Mouse (Mus musculus) MEL (cell line): ENCODE results near the gene Oxct1. TPM values are rescaled to one million over a fixed set of nuclear protein-coding genes. Genes with fewer than 3 reads are reported as not detected.

Experiments
- DNase-seq: peaks from one replicate; pipeline ENCODE4 v3.0.0; 2011; ENCODE audit warnings: low read depth, low spot score
- H3K27ac ChIP-seq: 2 replicates; pipeline ENCODE4 v1.5.1; 2012; ENCODE audit warnings: low read depth, mild to moderate bottlenecking, control low read depth, low read length, moderate library complexity; ENCODE audit not compliant: control insufficient read depth
- H3K27me3 ChIP-seq, 2 experiments: fragments of 150-350 bp in 1 of 2; sonication (generic) in 1 of 2; 2 replicates each; pipeline ENCODE4 v1.6.1; 2012; ENCODE audit warnings: low read length in 2 of 2, mild to moderate bottlenecking in 2 of 2, improper control_type of control experiment in 1 of 2, moderate library complexity in 1 of 2; ENCODE audit not compliant: insufficient read depth in 2 of 2, control insufficient read depth in 1 of 2
- H3K36me3 ChIP-seq, 2 experiments: 2 replicates each; pipeline ENCODE4 v1.6.1; 2012 to 2014; ENCODE audit warnings: low read length in 2 of 2, improper control_type of control experiment in 1 of 2, inconsistent platforms in 1 of 2, mild to moderate bottlenecking in 1 of 2; ENCODE audit not compliant: insufficient read depth in 2 of 2, control insufficient read depth in 1 of 2
- H3K4me1 ChIP-seq, 2 experiments: fragments of 150-350 bp in 1 of 2; sonication (generic) in 1 of 2; 2 replicates each; pipeline ENCODE4 v1.6.1; 2012; ENCODE audit warnings: low read length in 2 of 2, improper control_type of control experiment in 1 of 2, mild to moderate bottlenecking in 1 of 2; ENCODE audit not compliant: insufficient read depth in 2 of 2, control insufficient read depth in 1 of 2
- H3K4me3 ChIP-seq, 2 experiments: fragments of 150-350 bp in 1 of 2; sonication (generic) in 1 of 2; 2 replicates each; pipeline ENCODE4 v1.5.1; 2012; ENCODE audit warnings: low read depth in 2 of 2, low read length in 2 of 2, mild to moderate bottlenecking in 2 of 2, moderate library complexity in 2 of 2, control low read depth in 1 of 2, improper control_type of control experiment in 1 of 2; ENCODE audit not compliant: control insufficient read depth in 1 of 2, insufficient read depth in 1 of 2
- H3K79me2 ChIP-seq: 2 replicates; pipeline ENCODE4 v1.6.1; 2012; ENCODE audit warnings: mild to moderate bottlenecking, low read length, moderate library complexity; ENCODE audit not compliant: control insufficient read depth, poor library complexity, insufficient read depth
- H3K9ac ChIP-seq: 2 replicates; pipeline ENCODE4 v1.6.1; 2012; ENCODE audit warnings: low read depth, mild to moderate bottlenecking, control low read depth, low read length, moderate library complexity; ENCODE audit not compliant: control insufficient read depth, poor library complexity, severe bottlenecking
- H3K9me3 ChIP-seq: fragments of 150-350 bp; sonication (generic); replicated peaks from 2 replicates; pipeline ENCODE4 v1.6.1; 2012; ENCODE audit warnings: mild to moderate bottlenecking, low read length, improper control_type of control experiment, moderate library complexity; ENCODE audit not compliant: insufficient read depth
- BHLHE40 ChIP-seq: IDR thresholded peaks from 2 replicates; pipeline ENCODE4 v1.6.1; 2012; ENCODE audit warnings: low read depth, mild to moderate bottlenecking, inconsistent platforms, low read length, improper control_type of control experiment, borderline replicate concordance
- CHD1 ChIP-seq: IDR thresholded peaks from 2 replicates; pipeline ENCODE4 v1.6.1; 2012; ENCODE audit warnings: low read depth, mild to moderate bottlenecking, inconsistent platforms, low read length, improper control_type of control experiment
- CTCF ChIP-seq, 3 experiments: IDR thresholded peaks in 2 of 3; conservative IDR thresholded peaks in 1 of 3; 2 replicates each; pipeline ENCODE4 v1.5.1; 2011 to 2012; ENCODE audit warnings: low read length in 3 of 3, low read depth in 2 of 3, mild to moderate bottlenecking in 2 of 3, improper control_type of control experiment in 1 of 3, inconsistent platforms in 1 of 3, mixed read lengths in 1 of 3, moderate library complexity in 1 of 3; ENCODE audit not compliant: control insufficient read depth in 1 of 3, insufficient read depth in 1 of 3, poor library complexity in 1 of 3, severe bottlenecking in 1 of 3
- E2F4 ChIP-seq: IDR thresholded peaks from 2 replicates; pipeline ENCODE4 v1.6.1; 2011; ENCODE audit warnings: low read depth, low read length, improper control_type of control experiment, borderline replicate concordance
- ELF1 ChIP-seq: IDR thresholded peaks from 2 replicates; pipeline ENCODE4 v1.6.1; 2014; ENCODE audit warnings: low read depth, mild to moderate bottlenecking, inconsistent platforms, low read length, improper control_type of control experiment, moderate library complexity
- EP300 ChIP-seq, 2 experiments: IDR thresholded peaks; 2 replicates each; pipeline ENCODE4 v1.6.1; 2011; ENCODE audit warnings: improper control_type of control experiment in 2 of 2, low read length in 2 of 2, low read depth in 1 of 2, mild to moderate bottlenecking in 1 of 2
- ETS1 ChIP-seq: IDR thresholded peaks from 2 replicates; pipeline ENCODE4 v1.6.1; 2012; ENCODE audit warnings: low read depth, mild to moderate bottlenecking, inconsistent platforms, low read length, improper control_type of control experiment, moderate library complexity
- JUND ChIP-seq: IDR thresholded peaks from 2 replicates; pipeline ENCODE4 v1.6.1; 2011; ENCODE audit warnings: low read depth, mild to moderate bottlenecking, improper control_type of control experiment, low read length
- KAT2A ChIP-seq: conservative IDR thresholded peaks from 2 replicates; pipeline ENCODE4 v1.6.1; 2012; ENCODE audit warnings: low read depth, low read length, improper control_type of control experiment, inconsistent platforms
- MAFK ChIP-seq: IDR thresholded peaks from 2 replicates; pipeline ENCODE4 v1.6.1; 2011; ENCODE audit warnings: low read depth, mild to moderate bottlenecking, low read length, improper control_type of control experiment, borderline replicate concordance
- MAZ ChIP-seq: IDR thresholded peaks from 2 replicates; pipeline ENCODE4 v1.6.1; 2012; ENCODE audit warnings: low read depth, mild to moderate bottlenecking, inconsistent platforms, low read length, improper control_type of control experiment
- MEF2A ChIP-seq: IDR thresholded peaks from 2 replicates; pipeline ENCODE4 v1.6.1; 2014; ENCODE audit warnings: low read depth, mild to moderate bottlenecking, inconsistent platforms, low read length, improper control_type of control experiment; ENCODE audit not compliant: poor library complexity, insufficient replicate concordance, severe bottlenecking; ENCODE audit errors: extremely low read depth
- MYC ChIP-seq: IDR thresholded peaks from 2 replicates; pipeline ENCODE4 v1.6.1; 2011; ENCODE audit warnings: low read depth, mild to moderate bottlenecking, low read length, improper control_type of control experiment, moderate library complexity
- NELFE ChIP-seq: IDR thresholded peaks from 2 replicates; pipeline ENCODE4 v1.6.1; 2011; ENCODE audit warnings: low read depth, low read length, improper control_type of control experiment
- NRF1 ChIP-seq: IDR thresholded peaks from 2 replicates; pipeline ENCODE4 v1.6.1; 2014; ENCODE audit warnings: low read depth, mild to moderate bottlenecking, inconsistent platforms, low read length, improper control_type of control experiment, moderate library complexity; ENCODE audit not compliant: poor library complexity, insufficient read depth, severe bottlenecking
- POLR2A ChIP-seq, 2 experiments: IDR thresholded peaks; 2 replicates each; pipeline ENCODE4 v1.6.1; 2011 to 2012; ENCODE audit warnings: low read length in 2 of 2, mild to moderate bottlenecking in 2 of 2, control low read depth in 1 of 2, improper control_type of control experiment in 1 of 2, low read depth in 1 of 2, moderate library complexity in 1 of 2; ENCODE audit not compliant: control insufficient read depth in 1 of 2, insufficient read depth in 1 of 2, poor library complexity in 1 of 2
- POLR2AphosphoS5 ChIP-seq: IDR thresholded peaks from 2 replicates; pipeline ENCODE4 v1.6.1; 2012; ENCODE audit warnings: low read depth, borderline replicate concordance, mild to moderate bottlenecking, inconsistent platforms, low read length, moderate library complexity, mixed read lengths
- RAD21 ChIP-seq: IDR thresholded peaks from 2 replicates; pipeline ENCODE4 v1.6.1; 2011; ENCODE audit warnings: mild to moderate bottlenecking, low read depth, low read length, improper control_type of control experiment
- SIN3A ChIP-seq: IDR thresholded peaks from 2 replicates; pipeline ENCODE4 v1.6.1; 2012; ENCODE audit warnings: low read length, improper control_type of control experiment, inconsistent platforms
- SMC3 ChIP-seq: IDR thresholded peaks from 2 replicates; pipeline ENCODE4 v1.6.1; 2011; ENCODE audit warnings: low read depth, low read length, improper control_type of control experiment
- TCF12 ChIP-seq: IDR thresholded peaks from 2 replicates; pipeline ENCODE4 v1.6.1; 2014; ENCODE audit warnings: low read depth, mild to moderate bottlenecking, inconsistent platforms, low read length, improper control_type of control experiment, moderate library complexity
- UBTF ChIP-seq: IDR thresholded peaks from 2 replicates; pipeline ENCODE4 v1.6.1; 2012; ENCODE audit warnings: low read depth, mild to moderate bottlenecking, inconsistent platforms, low read length, improper control_type of control experiment, moderate library complexity, borderline replicate concordance; ENCODE audit not compliant: insufficient read depth
- USF1 ChIP-seq: IDR thresholded peaks from 2 replicates; pipeline ENCODE4 v1.6.1; 2014; ENCODE audit warnings: low read depth, mild to moderate bottlenecking, inconsistent platforms, low read length, improper control_type of control experiment, moderate library complexity
- ZC3H11A ChIP-seq: IDR thresholded peaks from 2 replicates; pipeline ENCODE4 v1.6.1; 2012; ENCODE audit warnings: low read depth, mild to moderate bottlenecking, inconsistent platforms, low read length, improper control_type of control experiment
- ZMIZ1 ChIP-seq: IDR thresholded peaks from 2 replicates; pipeline ENCODE4 v1.6.1; 2012; ENCODE audit warnings: low read depth, mild to moderate bottlenecking, inconsistent platforms, low read length, improper control_type of control experiment, moderate library complexity
- polyA plus RNA-seq, 2 experiments: library from polyadenylated mRNA; stranded (reverse) in 1 of 2; unstranded in 1 of 2; fragments of >175 nt in 1 of 2; fragments of >200 nt in 1 of 2; gene quantifications; 2 replicates each; pipeline versions ENCODE4 v1.2.1 to v1.2.4; 2012; ENCODE audit warnings: low replicate concordance in 2 of 2, low read depth in 1 of 2; ENCODE audit not compliant: insufficient read length in 2 of 2, insufficient read depth in 1 of 2, missing spikeins in 1 of 2
- total RNA-seq: library from RNA; depleted of rRNA; stranded (reverse); fragments of 300-350 nt; gene quantifications from 2 replicates; pipeline ENCODE4 v1.2.3, GENCODE M21; 2012

The Oxct1 gene
- total and polyA plus RNA-seq, 3 experiments = 112 to 168 TPM; not detected in 1

- Histone ChIP-seq H3K9ac (no peak overlapping the region), H3K27me3 (no peaks in the 10 kb centered on the region), H3K36me3 (peaks cover 0 to 2% of the 10 kb centered on the region in 2 experiments; a peak in 2 of 4 replicates), H3K27ac (no peak overlapping the region), H3K9me3 (no peaks in the 10 kb centered on the region), H3K4me1 (no peaks in the 10 kb centered on the region), H3K79me2 (no peaks in the 10 kb centered on the region), H3K4me3 (no peak overlapping the region)
- TF ChIP-seq EP300 (IDR thresholded peaks at IDR 0.05; ENCODE audit: low read depth in 1 of 2, low read length in 2 of 2) (no peak), E2F4 (no peak), JUND (no peak), ELF1 (no peak), MEF2A (no peak), KAT2A (no peak)
- DNase-seq = peak; percentile 18
Measured at GRCm38 (mm10) chr15:4092586-4092985, 66.4 kb downstream of the Oxct1 start.

- no peaks in the 10 kb centered on the region for H3K9me3 ChIP-seq
- no peaks in the 10 kb centered on the region for H3K79me2 ChIP-seq
- H3K36me3 ChIP-seq = peaks cover 0 to 5% of the 10 kb centered on the region in 2 experiments; a peak in 2 of 4 replicates
- no peaks in the 10 kb centered on the region for H3K27me3 ChIP-seq
- TF ChIP-seq UBTF (no peak), NRF1 (no peak), POLR2A (IDR thresholded peaks at IDR 0.05; ENCODE audit: control insufficient read depth in 1 of 2, insufficient read depth in 1 of 2, low read depth in 1 of 2, low read length in 2 of 2, poor library complexity in 1 of 2) (no peak), BHLHE40 (no peak), NELFE (no peak)
- TF ChIP-seq, all 39 proteins: peak for 0
- Histone ChIP-seq H3K4me3 (no peak overlapping the region), H3K4me1 (no peaks in the 10 kb centered on the region), H3K9ac (no peak overlapping the region), H3K27ac (no peak overlapping the region)
- DNase-seq = no peak
Measured at GRCm38 (mm10) chr15:4100341-4100921, 74.2 kb downstream of the Oxct1 start.

- Histone ChIP-seq H3K79me2 (no peaks in the 10 kb centered on the region), H3K9ac (no peak overlapping the region), H3K36me3 (peaks cover 0 to 3% of the 10 kb centered on the region in 2 experiments; a peak in 2 of 4 replicates), H3K4me1 (no peaks in the 10 kb centered on the region), H3K9me3 (no peaks in the 10 kb centered on the region), H3K27ac (no peak overlapping the region), H3K4me3 (no peak overlapping the region), H3K27me3 (no peaks in the 10 kb centered on the region)
- TF ChIP-seq POLR2AphosphoS5 (no peak), USF1 (no peak), RAD21 (no peak), ELF1 (no peak), NRF1 (no peak), MAZ (no peak), SMC3 (no peak), UBTF (no peak), MYC (no peak), TCF12 (no peak), CTCF (IDR thresholded peaks at IDR 0.05 in 2 of 3, conservative IDR thresholded peaks at IDR 0.05 in 1 of 3; ENCODE audit: control insufficient read depth in 1 of 3, insufficient read depth in 1 of 3, low read depth in 2 of 3, low read length in 3 of 3, poor library complexity in 1 of 3, severe bottlenecking in 1 of 3) (no peak), ETS1 (no peak), SIN3A (no peak), ZMIZ1 (no peak), JUND (no peak), ZC3H11A (no peak), CHD1 (no peak), MAFK (no peak)
- DNase-seq = no peak
Measured at GRCm38 (mm10) chr15:4101025-4101424, 74.8 kb downstream of the Oxct1 start.
